Comparison of ENCODE assay signal across 8 mouse cellular contexts in the genomic region with DNA sequence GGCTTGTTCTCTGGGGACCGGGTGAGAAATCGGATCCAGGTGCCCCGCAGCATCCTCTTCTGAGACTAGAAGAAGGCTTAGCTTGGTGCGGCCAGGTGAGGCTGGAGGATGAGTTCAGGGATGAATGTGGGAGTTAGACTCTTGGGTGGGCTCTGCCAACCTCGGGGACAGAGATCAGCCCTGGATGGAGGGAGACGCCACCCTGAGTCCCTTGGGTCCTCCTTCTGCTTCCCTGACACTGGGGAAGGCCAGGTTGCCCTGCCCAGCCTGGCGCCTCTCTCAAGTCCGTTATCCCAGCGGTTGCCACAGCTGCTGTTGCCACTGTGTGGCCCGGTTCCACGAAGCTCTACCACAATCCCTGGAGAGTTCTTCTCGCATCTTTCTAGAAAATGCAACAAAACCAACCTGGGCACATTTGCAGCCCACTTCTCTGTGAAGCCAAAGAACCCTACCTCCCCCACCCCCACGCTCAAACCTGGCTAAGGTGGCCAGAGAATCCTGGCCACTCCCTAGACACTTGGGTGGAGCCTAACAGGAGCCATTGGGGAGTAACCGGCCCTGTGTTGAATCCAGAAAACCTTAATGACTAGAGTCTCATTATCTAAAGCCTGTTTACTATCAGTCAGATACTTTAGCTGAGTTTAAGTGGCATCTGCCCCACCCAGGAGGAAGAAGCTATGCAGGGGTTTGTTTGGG. TPM values are rescaled to one million over a fixed set of nuclear protein-coding genes. Genes with fewer than 3 reads are reported as not detected.
DNase-seq lines count a peak whose midpoint lies in the region; ATAC-seq and TF ChIP-seq lines count a peak whose summit lies in the region.

No protein-coding gene starts in this region.

- no peak overlapping the region for H3K27ac ChIP-seq in heart, embryonic 14.5 days (replicated peaks in 1 of 2; ENCODE audit: control insufficient read depth in 1 of 2, insufficient read depth in 1 of 2, low read depth in 2 of 2, low read length in 2 of 2)
- H3K27ac ChIP-seq in heart, adult 2 months: no peak overlapping the region
- H3K27ac ChIP-seq in hindbrain, embryonic 12.5 days: no peak overlapping the region
- no peak overlapping the region for H3K27ac ChIP-seq in midbrain, embryonic 13.5 days

- no peaks in the 10 kb centered on the region for H3K36me3 ChIP-seq in heart, embryonic 14.5 days (ENCODE audit: control insufficient read depth, insufficient read depth, low read length)
- H3K36me3 ChIP-seq in heart, adult 2 months (ENCODE audit: control insufficient read depth, insufficient read depth, low read length): no peaks in the 10 kb centered on the region
- H3K36me3 ChIP-seq in hindbrain, embryonic 12.5 days: no peaks in the 10 kb centered on the region
- H3K36me3 ChIP-seq in midbrain, embryonic 13.5 days: no peaks in the 10 kb centered on the region

- no peak for TF ChIP-seq EP300 in heart, adult 2 months (IDR thresholded peaks at IDR 0.05; ENCODE audit: insufficient read depth, low read depth, low read length)

- no peaks in the 10 kb centered on the region for H3K9me3 ChIP-seq in heart, embryonic 14.5 days (ENCODE audit: control insufficient read depth, low read length)
- H3K9me3 ChIP-seq in hindbrain, embryonic 12.5 days (replicated peaks): no peaks in the 10 kb centered on the region
- H3K9me3 ChIP-seq in midbrain, embryonic 13.5 days: no peaks in the 10 kb centered on the region

- no peak for TF ChIP-seq POLR2A in heart, adult 2 months (IDR thresholded peaks at IDR 0.05; ENCODE audit: insufficient read depth, low read depth, low read length)

- TF ChIP-seq CTCF in heart, adult 2 months (IDR thresholded peaks at IDR 0.05): no peak

- no peaks in the 10 kb centered on the region for H3K79me2 ChIP-seq in heart, adult 2 months (replicated peaks; ENCODE audit: control insufficient read depth, insufficient read depth, low read length)

- peaks cover 47% of the 10 kb centered on the region for H3K27me3 ChIP-seq in heart, embryonic 14.5 days (ENCODE audit: control insufficient read depth, insufficient read depth, low read length)
- peaks cover 8% of the 10 kb centered on the region for H3K27me3 ChIP-seq in heart, adult 2 months (ENCODE audit: control insufficient read depth, insufficient read depth, low read length)
- peaks cover 16% of the 10 kb centered on the region for H3K27me3 ChIP-seq in hindbrain, embryonic 12.5 days
- H3K27me3 ChIP-seq in midbrain, embryonic 13.5 days: peaks cover 13% of the 10 kb centered on the region

- no peak for DNase-seq in heart, adult 2 months
- peak; percentile 49 for DNase-seq in ZHBTc4 (ENCODE audit: low read depth, low spot score)
- no peak for DNase-seq in spleen, postnatal 14 days (ENCODE audit: low spot score in 2 of 2)
- no peak for DNase-seq in left cerebral cortex, postnatal 36 days (ENCODE audit: low spot score in 2 of 2)
- DNase-seq in gastrocnemius, postnatal 4 days (ENCODE audit: low spot score in 2 of 2): no peak

- intact Hi-C loops in heart, adult 2 months (cut with DNase I): no loop called here
- intact Hi-C loops in left cerebral cortex, postnatal 36 days (cut with DNase I): no loop called here

- ATAC-seq in heart, embryonic 14.5 days (ENCODE audit: insufficient number of reproducible peaks, insufficient read depth, low FRiP score, low read depth): no peak
- peak; percentile 79 for ATAC-seq in hindbrain, embryonic 12.5 days (ENCODE audit: low FRiP score)
- peak; percentile 85 for ATAC-seq in midbrain, embryonic 13.5 days

- peak overlapping the region; percentile 67 for H3K4me2 ChIP-seq in heart, embryonic 14.5 days (ENCODE audit: low read length)
- peak overlapping the region; percentile 68 for H3K4me2 ChIP-seq in hindbrain, embryonic 12.5 days (replicated peaks)
- H3K4me2 ChIP-seq in midbrain, embryonic 13.5 days (replicated peaks): peak overlapping the region; percentile 81

- peak overlapping the region; percentile 21; the same call in 1 of the 2 replicates for H3K9ac ChIP-seq in heart, embryonic 14.5 days (ENCODE audit: low read length)
- no peak overlapping the region for H3K9ac ChIP-seq in heart, adult 2 months (ENCODE audit: low read depth, low read length)
- H3K9ac ChIP-seq in hindbrain, embryonic 12.5 days: peak overlapping the region; percentile 67
- peak overlapping the region; percentile 78 for H3K9ac ChIP-seq in midbrain, embryonic 13.5 days (replicated peaks)

- 7% methylated on average over 14 of the region's 14 CpGs for WGBS in heart, embryonic 14.5 days
- 10% methylated on average over 14 of the region's 14 CpGs for WGBS in heart, adult 2 months
- 6% methylated on average over 14 of the region's 14 CpGs for WGBS in hindbrain, embryonic 12.5 days
- 4% methylated on average over 14 of the region's 14 CpGs for WGBS in midbrain, embryonic 13.5 days

- H3K4me1 ChIP-seq in heart, embryonic 14.5 days (ENCODE audit: control insufficient read depth in 2 of 2, insufficient read depth in 2 of 2, low read length in 2 of 2): 0 out of 4 replicates have a peak, but pooled peaks cover 0 to 4% of the 10 kb centered on the region in 2 experiments
- H3K4me1 ChIP-seq in heart, adult 2 months (ENCODE audit: control insufficient read depth, insufficient read depth, low read length): no peaks in the 10 kb centered on the region
- H3K4me1 ChIP-seq in hindbrain, embryonic 12.5 days: peaks cover 6% of the 10 kb centered on the region
- H3K4me1 ChIP-seq in midbrain, embryonic 13.5 days (replicated peaks): peaks cover 6% of the 10 kb centered on the region

- peak overlapping the region; percentile 37 to 38 for H3K4me3 ChIP-seq in heart, embryonic 14.5 days (ENCODE audit: control insufficient read depth in 1 of 2, insufficient read depth in 1 of 2, low read depth in 1 of 2, low read length in 2 of 2)
- H3K4me3 ChIP-seq in heart, adult 2 months: no peak overlapping the region
- H3K4me3 ChIP-seq in hindbrain, embryonic 12.5 days: peak overlapping the region; percentile 55
- peak overlapping the region; percentile 69 for H3K4me3 ChIP-seq in midbrain, embryonic 13.5 days (replicated peaks)

RNA-seq across cellular contexts. Expression of a gene that starts 0.5 kb away (rescaled TPM):
- polyA plus RNA-seq in heart, embryonic 14.5 days (2014; fragmentation: Nextera tagmentation; extraction: Ambion mirVana): 0.08 TPM in 1 of 2 replicates, not detected in the other
- not detected for total RNA-seq in heart, adult 2 months (2021)
- 0.08 and 0.12 TPM in 2 replicates for polyA plus RNA-seq in heart, adult 2 months (2012; rRNA removed)
- 6.0 and 6.6 TPM in 2 replicates for polyA plus RNA-seq in hindbrain, embryonic 12.5 days (2016; fragmentation: Nextera tagmentation; extraction: Ambion mirVana)
- 6.5 and 6.8 TPM in 2 replicates for polyA plus RNA-seq in midbrain, embryonic 13.5 days (2015; fragmentation: Nextera tagmentation; extraction: Ambion mirVana)
- total RNA-seq in left cerebral cortex, postnatal 36 days (2021): 10 to 100 TPM in 1 of 2 experiments, 1 to 10 TPM in 1; 8.3 to 10.4 TPM
- under 1 TPM in 1 of 2 experiments, not detected in 1; 0.10 TPM for total RNA-seq in gastrocnemius, postnatal 4 days (2021)

RNA-seq across cellular contexts. Expression of a gene that starts 41.9 kb away (rescaled TPM):
- not detected in 2 replicates for polyA plus RNA-seq in heart, embryonic 14.5 days (2014; fragmentation: Nextera tagmentation; extraction: Ambion mirVana)
- total RNA-seq in heart, adult 2 months (2021): not detected
- not detected in 2 replicates for polyA plus RNA-seq in heart, adult 2 months (2012; rRNA removed)
- not detected in 2 replicates for polyA plus RNA-seq in hindbrain, embryonic 12.5 days (2016; fragmentation: Nextera tagmentation; extraction: Ambion mirVana)
- polyA plus RNA-seq in midbrain, embryonic 13.5 days (2015; fragmentation: Nextera tagmentation; extraction: Ambion mirVana): not detected in 2 replicates
- total RNA-seq in left cerebral cortex, postnatal 36 days (2021): not detected
- not detected for total RNA-seq in gastrocnemius, postnatal 4 days (2021)

RNA-seq across cellular contexts. Expression of a gene that starts 57.9 kb away (rescaled TPM):
- 12.6 and 13.1 TPM in 2 replicates for polyA plus RNA-seq in heart, embryonic 14.5 days (2014; fragmentation: Nextera tagmentation; extraction: Ambion mirVana)
- 1 to 10 TPM; 7.7 to 8.3 TPM for total RNA-seq in heart, adult 2 months (2021)
- polyA plus RNA-seq in heart, adult 2 months (2012; rRNA removed): 2.7 and 5.9 TPM in 2 replicates
- polyA plus RNA-seq in hindbrain, embryonic 12.5 days (2016; fragmentation: Nextera tagmentation; extraction: Ambion mirVana): 28.5 and 29.2 TPM in 2 replicates
- polyA plus RNA-seq in midbrain, embryonic 13.5 days (2015; fragmentation: Nextera tagmentation; extraction: Ambion mirVana): 30.5 and 32.0 TPM in 2 replicates
- total RNA-seq in left cerebral cortex, postnatal 36 days (2021): 10 to 100 TPM; 12.1 to 15.1 TPM
- 10 to 100 TPM; 10.0 to 11.5 TPM for total RNA-seq in gastrocnemius, postnatal 4 days (2021)
